Mouse (Mus musculus) thymus, adult 2 months (tissue): ENCODE measurements around the gene Olfr1197.

Experiments used
- CTCF ChIP-seq: fragments of 200-500 bp; IDR thresholded peaks from 2 replicates; pipeline ENCODE4 v1.5.1; 2012; ENCODE audit warnings: mild to moderate bottlenecking, control low read depth, low read length, moderate library complexity, borderline replicate concordance; ENCODE audit not compliant: control insufficient read depth, poor library complexity, insufficient read depth; ENCODE audit errors: extremely low read depth
- POLR2A ChIP-seq: fragments of 200-500 bp; IDR thresholded peaks from 2 replicates; pipeline ENCODE4 v1.6.1; 2012; ENCODE audit warnings: mild to moderate bottlenecking, low read length, control low read depth, moderate library complexity; ENCODE audit not compliant: control insufficient read depth, poor library complexity, insufficient read depth; ENCODE audit errors: extremely low read depth

- TF ChIP-seq POLR2A = no peak
- TF ChIP-seq CTCF = no peak
Observed at GRCm38 (mm10) chr2:88704497-88704896, 27.7 kb downstream of the Olfr1197 start, which contains the start of gene Olfr1196.
